Mouse (Mus musculus) lung, adult 18-20 months (tissue): Measurements from ENCODE around the gene Exoc2.

Source experiments
- DNase-seq, 2 experiments: peaks; one replicate each; pipeline ENCODE4 v3.0.0; 2022; ENCODE audit warnings: mixed read lengths in 2 of 2

The Exoc2 gene

DNA sequence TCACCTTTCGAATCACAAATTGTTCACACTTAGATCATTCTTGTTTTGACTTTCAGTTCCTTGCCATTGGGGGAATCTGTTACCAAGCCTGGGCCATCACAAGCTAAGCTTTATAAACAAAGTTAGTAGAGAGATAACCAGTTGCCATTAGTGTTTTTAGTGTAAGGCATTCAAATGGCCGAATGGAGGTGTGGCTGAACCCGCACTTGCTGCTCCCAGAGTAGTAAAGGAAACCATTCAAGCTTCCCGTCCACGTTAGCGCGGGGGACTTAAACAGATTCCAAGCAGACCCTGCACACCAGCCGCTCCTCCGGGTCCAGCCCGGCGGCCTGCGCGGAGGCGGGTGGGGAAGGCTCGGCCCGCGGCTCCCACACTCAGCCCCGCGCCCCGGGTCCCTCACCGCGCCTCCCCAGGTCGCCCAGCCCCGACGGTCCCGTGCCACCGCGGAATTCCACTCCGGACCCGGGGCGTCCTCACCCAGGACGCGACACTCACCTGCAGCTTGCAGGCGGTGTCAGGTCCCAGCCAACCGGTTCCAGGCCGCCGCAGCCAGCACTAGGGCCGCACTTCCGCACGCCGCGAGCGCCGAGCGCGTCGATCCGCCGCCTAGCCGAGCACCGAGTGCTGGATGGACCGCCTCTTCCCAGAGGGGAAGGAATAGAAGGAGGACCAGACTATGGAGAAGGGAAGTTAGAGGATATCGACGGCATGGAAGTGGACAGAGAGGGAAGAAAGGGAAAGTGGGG, at the start of gene Exoc2, which contains the start of gene Gm5447:
Exoc2 (minus strand) TSS at position 593 of the 746 bp plus-strand sequence.
Gm5447 (plus strand) TSS at position 704 of the 746 bp plus-strand sequence.
- peak; percentile 84 to 87 for DNase-seq

DNA sequence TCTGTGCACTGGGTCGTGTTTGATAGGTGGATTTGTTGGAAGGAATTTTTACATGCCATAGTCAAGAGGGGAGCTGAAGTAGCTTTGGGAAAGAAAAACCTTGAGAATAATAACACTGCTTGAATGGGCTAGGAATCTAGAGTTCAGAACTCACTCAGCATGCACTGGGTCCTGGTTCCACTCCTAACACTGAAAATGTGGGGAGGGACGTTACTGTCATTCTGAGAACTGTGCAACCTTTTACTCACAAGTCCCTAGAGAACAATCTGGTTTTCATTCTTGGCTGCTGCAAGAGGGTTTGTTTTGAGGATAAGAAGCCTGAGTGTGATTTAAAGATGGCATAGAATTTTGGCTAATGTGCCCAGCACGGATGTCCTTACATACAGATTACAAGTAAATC, 49.8 kb upstream of the Exoc2 start:
- no peak for DNase-seq

DNA sequence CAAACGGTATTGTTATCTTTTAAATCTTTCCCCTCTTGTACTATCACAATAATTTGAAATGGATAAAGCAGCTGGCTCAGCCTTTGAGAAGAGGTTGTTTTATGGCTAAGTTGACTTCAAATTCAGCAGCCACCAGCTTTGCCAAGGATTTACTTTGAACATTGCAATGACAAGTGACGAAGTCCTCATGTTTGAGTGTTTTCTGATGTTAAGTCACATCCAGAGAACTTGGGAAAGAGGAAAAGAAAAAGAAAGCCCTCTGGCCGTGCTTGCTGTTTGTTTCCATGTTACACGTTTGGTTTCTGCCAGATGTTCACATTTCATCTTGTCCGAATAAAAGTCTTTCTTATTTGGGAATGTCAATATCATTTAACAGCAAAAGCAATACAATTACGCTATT, 48.0 kb upstream of the Exoc2 start:
- DNase-seq = peak in 1 of 2 experiments; percentile 17

DNA sequence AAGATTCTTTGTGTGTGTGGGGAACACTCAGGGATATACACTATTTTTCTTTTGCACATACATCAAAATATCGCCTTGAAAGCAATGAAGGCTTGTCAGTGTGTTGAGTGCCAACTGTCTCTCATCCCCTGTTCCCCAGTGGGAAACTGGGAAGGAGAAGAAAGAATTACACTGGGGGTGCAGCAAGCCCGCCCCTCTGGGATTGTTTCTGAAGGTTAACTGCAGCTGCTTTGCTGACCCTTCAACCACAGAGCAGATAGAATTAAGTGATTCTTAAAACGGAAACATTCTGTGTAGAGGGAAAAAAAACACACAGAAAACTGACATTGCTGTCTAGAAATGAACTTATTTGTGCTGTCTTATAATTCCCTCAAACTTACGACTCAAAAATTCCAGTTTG, 47.6 kb upstream of the Exoc2 start:
- DNase-seq = peak in 1 of 2 experiments; percentile 17

DNA sequence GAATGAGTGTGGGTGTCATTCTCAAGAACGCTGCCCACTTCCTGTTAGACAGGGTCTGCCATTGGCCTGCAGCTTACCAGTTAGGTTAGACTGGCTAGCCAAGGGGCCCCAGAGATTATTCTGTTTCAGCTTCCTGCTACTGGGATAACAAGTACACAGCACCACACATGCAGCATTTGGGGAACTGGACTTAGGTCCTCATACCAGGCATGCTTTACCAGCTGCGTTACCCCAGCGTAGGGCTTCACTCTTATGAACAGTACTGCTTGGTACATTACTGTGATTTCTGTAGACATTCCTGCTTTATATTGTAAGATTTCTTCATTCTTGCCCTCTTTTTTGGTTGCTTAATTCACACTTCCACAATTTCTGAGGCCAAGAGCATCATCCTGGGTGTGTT, 43.7 kb upstream of the Exoc2 start:
- DNase-seq = no peak

DNA sequence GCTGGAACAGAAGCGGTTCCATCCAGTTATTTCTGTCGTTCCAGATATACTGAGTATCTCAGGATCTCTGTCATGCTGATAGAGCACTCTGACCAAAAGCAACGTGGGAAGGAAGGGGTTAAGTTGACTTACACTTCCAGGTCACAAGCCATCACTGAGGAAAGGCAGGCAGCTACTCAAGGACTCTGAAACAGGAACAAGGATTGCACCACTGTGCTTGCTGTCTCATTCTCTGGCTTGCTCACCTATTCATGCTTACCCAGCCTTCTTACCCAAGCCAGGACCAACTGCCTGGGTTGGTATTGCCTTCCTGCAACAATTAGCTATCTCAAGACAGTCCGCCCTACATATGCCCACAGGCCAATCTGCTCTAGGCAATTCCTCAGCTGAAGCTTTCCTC, 31.1 kb upstream of the Exoc2 start:
- DNase-seq = no peak

DNA sequence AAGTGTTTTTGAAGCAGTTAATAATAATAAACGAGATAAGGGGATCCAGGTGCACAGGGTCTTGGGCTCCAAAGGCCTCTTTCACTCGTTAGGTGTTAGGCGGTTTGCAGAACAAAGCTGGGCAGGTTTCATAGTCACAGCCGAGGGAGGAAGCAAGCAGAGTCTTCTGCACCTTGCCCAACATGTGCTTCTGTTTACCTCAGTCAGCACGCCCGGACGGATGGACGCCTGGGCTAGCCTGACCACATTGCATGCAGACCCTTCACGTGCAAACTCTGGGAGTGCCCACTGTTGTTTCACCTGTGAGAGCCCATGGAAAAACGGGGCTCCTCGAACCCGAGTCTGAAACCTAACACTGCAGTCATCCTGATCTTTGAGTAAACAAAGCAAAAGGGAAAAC, 30.6 kb upstream of the Exoc2 start:
- no peak for DNase-seq

DNA sequence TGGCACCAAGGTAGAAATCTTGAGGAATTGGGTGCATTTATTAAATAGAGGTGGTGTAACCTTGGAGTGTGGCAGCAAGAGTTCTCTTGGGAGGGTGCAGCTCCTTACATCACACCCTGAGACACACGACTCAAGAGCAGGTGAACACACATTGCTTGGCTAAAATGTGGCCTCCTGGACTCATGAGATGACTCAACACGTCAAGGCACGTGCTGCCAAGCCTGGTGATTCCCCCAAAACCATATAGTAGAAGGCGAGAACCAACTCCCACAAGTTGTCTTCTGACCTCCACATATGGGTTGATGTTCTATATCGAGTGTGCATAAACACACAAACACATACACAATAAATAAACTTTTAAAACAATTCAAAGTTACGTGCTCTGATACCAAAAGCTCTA, 25.9 kb upstream of the Exoc2 start:
- no peak for DNase-seq

DNA sequence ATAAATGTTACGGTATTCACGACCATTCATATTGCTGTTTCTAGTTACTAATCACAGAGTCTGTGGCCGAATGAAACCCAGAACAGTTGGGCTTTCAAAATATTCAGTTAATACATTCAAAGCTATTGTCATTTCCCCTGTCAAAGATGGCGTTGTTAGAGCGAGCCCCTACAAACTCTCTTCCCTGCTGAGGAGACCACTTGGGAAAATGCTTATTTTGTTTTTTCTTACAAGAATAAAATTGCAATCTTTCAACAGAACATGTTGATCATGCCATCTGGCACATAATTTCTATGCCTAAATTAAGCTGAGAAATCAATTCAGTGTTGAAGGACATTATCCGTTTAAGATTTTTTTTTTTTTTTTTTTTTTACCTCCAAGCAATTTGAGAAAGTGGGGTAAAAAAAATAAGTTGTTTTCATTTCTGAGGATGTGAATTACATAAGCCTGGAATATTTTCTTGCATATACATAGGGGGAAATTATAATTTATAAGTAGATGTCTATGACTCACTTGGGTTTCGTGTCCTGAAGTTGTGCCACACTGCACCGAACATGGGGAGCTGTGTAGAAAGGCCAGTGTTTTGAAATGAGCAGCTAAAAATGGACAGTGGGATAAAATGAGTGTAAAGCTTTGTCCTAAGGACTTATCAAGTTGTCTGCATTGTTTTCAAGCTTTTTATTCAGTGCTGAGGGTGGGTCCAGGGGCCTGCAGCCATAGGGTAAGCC, 23.8 kb upstream of the Exoc2 start:
- no peak for DNase-seq

DNA sequence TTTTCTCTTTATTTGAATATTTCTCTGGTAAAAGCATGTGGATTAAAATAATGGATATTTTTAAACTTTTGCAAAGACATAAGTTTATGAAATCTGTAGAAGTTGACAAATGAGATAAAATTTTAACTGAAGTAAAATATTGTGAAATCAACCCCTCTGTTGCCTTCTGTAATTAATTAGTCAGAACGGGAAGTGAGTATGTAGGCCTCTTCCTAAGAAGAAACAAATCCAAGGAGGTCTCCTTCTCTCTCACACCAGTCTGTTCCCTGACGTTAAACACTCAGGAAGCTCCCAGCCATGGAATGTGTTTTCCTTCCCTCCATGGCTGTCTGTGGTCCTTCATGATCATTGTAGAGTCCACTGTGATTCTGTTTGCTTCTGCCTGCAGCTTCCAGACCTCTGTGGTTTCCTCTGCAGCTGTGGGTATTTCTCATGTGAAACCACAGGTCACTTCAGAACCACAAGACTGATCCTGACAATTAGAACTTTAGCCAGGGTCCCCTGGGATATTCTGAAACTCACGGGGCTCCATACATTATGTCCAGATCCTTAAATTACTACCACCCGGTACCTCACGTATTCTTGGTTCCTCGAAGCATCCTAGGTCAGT, 20.5 kb upstream of the Exoc2 start:
- DNase-seq = no peak

DNA sequence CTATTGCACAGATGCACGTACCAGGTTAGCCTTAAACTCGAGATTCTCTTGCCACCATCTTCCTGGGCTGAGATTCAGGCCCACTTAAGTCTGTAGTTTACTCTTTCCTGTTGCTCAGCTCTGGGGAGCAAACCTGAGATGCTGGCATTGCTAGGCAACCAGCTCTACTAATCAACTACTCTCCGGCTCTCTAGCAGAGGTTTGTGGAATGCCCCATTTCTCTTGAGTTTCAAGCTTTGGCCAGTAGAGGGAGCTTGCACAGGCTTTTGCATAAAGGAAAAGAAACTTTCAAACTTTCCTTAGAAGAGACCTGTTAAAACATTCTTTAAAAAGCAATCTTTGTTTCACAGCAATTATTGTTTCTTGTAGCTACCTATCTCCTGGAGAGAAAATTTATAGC, 19.9 kb upstream of the Exoc2 start:
- peak; percentile 45 to 59 for DNase-seq

DNA sequence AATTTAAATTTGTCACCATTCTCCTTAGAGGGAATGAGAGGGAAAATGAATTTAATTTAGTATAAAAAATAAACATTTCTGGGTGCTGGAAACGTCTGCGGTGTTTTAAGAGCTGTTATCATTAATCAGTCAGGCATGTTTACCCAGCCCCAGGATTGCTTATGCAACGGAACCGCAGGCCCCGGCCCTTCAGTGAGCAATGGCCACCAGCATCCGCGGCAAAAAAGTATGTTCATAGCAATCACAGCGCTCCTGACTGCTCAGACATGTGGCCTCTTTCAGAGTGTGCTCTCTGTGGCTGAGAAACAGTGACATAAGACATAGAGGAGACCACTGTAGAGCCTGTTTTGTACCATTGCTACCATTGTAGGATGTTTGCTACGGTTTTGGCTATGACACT, 16.3 kb upstream of the Exoc2 start:
- peak; percentile 28 to 35 for DNase-seq

DNA sequence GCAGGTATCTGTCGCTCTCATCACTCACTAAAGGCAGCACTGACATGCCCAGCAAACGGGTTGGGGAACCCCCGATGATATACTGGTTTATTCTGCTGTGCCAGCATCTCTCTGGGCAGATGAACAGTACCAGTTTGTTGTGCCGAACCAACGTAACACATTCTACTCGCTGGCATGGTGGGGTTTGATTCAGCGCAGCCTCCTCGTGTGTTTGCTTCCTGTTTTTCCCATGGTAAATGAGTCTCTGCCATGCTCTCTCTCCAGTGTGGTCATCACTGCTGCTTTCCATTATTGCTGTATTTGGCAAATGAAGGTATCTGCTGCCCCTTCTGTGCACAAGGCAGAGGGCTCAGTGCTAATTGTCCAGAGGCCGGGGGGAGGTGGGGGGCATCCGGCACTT, 15.8 kb upstream of the Exoc2 start:
- DNase-seq = no peak

DNA sequence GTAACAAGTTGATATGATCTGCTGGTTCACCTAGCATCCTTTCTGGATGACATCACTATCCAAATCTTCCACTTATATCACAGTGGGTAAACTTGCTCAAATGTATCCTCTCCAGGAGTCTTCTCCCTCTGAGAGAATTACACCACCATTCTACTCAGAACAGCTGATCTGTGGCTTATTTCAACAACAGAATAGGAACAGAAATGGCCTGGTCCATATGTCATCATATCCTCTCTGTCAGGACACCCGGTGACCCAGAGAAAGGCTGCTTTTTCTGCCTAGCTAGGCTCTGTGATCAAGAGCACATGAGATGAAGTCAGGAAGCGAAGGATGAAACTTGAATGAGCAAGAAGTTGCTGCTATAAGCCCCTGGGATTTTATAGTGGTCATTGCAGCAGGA, 13.8 kb upstream of the Exoc2 start:
- no peak for DNase-seq

DNA sequence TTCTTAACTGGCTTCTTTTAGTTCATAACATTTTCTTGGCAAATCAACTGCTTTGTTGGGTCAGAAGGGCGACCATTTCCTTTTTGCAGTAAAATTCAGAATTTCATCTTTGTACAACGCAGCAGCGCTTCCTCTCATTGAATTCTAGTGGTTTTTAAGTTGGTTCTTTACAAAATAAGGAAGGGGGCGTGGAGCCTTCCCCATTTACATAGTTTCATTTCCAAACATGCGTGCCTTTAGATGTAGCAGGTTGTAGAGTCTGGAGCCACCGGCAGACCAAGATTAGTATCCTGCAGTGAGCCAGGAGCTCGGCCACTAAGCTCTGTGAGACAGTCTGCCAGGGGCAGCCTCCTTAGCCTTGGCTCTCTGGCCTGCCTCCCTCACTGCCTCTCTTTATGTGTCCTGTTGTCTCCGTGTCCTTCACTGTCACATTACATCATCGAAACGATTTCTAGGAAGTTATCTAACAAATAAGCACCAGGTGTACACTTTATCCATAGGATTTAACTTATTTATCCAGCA, 13.1 kb upstream of the Exoc2 start:
- DNase-seq = peak in 1 of 2 experiments; percentile 12

DNA sequence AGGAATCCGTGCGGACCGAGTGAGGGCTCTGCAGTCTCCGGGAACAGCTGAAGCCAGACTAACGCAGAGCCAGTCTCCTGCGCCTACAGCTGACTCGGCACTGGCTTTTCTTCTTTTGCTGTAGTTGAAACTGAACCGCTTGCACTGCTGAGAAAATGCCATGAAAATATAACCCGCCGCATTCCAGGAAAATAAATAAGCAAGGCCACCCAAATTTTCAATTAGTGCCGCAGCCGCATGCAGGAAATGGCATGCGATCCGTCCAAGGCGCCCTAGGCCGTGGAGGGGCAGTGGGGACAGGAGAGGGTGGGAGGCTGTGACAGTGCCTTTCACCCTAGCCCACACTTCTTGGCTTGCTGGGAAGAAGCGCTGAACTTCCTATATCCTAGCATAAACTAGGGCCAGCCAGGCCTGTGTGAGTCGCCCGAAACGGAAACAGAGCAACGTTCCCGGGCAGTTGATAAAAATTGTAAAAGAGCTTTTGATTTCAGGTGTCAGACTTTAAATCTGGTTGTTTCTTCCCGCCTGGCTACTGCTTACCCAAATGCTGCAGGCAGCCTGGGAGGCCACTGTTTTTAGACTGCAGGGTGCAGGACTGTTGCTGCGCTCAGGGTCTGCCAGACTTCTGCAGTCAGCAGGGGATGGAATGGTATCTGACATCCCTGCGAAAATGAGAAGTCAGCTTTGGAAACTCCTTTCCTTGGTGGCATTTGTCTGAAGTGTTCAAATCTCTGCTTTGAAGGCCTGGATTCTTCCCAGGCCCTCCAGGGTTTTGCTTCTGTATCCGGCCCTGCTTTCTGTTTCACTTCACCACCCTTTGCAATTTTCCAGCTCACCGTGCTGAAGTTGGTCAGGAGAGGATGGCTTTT, 11.9 kb upstream of the Exoc2 start:
- DNase-seq = peak; percentile 34 to 41

DNA sequence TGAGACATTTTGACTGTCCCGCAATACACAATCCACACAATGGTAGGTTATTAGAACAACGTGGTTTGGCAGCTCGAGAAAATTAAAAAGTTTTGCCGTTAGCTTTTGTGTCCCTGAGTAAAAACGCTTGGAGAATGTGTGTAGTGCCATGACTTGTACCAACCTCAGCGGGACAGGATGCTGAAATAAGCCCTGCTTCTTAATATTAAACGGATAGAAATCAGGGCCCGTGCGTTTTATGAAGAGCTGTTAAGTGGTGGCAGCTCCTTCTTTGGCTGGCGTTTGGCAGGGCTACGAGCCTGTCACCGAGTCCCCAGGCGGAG, 11.3 kb upstream of the Exoc2 start:
- DNase-seq = peak in 1 of 2 experiments; percentile 31

DNA sequence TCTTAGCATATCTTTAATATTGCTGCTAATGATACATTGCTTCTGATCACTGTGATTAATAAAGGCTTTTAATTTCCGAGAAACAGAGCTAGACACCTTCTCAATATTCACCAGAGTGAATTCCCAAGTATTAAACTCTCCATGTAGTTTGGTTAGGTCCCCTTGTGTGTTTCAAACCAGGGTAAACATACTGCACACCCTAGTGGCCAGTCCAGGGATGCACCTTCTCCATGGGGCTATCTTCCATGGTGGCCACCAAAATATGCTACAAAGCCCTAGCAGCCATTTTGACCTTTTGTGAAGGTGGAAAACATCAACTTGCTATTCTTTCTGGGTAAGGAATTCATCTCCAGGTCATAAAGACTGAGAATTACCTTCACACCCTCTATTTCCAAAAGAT, 7.8 kb upstream of the Exoc2 start:
- DNase-seq = peak; percentile 53 to 67

DNA sequence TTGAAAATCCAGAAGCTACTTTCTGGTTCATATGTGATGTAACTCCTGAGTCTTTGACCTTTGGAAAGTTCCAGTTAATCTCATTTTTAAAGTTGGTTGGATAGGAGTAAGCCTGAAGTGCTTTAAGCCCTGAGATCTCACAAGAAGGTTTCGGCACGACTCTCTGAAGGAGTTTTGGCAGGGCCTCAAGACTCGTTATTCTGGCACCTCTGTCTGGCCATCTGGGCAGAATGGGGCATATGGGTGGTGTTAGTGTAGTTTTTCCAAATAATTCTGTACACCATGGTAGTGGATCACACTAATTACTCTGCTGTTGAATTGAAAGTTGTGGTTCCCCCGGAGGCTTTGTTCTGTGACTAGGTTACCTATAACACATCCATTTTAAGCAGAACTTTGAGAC, 4.3 kb upstream of the Exoc2 start:
- peak in 1 of 2 experiments; percentile 25 for DNase-seq

DNA sequence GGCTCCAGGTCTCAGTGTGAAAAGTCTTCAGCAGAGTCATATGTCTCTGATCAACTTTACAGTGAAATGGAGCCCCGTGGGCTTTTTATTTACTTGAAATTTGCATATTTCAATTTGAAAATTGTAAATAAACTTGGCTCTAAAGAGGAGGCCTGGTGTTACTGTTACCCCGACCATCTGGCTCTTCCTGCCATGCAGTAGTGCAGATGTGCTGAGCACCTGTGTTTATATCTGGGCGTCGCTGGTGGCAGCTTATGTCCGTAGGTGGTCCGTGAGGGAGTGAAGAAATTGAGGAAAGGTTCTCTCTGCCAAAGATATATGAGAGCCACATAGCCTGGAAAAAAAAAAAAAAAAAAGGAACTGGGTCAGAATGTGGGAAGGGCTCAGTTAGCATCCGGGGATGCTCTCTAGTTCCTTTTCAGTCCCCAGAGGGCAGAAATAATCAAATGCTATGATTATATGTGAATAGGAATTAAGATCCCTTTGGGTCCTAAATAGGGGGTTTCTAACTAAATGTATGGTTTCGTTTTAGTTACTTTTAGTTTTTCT, 2.7 kb upstream of the Exoc2 start:
- DNase-seq = no peak

DNA sequence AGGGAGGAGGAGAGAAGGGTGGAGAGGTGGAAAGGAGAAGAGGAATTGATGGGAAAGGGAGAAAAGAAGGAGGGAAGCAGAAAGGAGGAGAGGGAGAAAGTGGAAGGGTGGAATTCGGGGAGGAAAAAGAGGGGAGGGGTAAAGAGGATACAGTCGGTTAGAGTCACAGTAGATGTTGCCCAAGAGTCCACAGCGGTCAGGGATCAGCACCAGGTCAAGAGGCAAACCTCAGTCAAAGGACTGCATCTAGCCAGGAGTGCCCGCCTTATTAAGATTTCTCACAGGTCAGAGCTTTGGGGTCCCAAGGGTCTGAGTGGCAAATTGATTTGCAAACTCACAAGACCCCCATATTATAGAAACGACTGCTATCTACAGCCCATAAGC, 346 bp upstream of the Exoc2 start:
- DNase-seq = peak in 1 of 2 experiments; percentile 30

DNA sequence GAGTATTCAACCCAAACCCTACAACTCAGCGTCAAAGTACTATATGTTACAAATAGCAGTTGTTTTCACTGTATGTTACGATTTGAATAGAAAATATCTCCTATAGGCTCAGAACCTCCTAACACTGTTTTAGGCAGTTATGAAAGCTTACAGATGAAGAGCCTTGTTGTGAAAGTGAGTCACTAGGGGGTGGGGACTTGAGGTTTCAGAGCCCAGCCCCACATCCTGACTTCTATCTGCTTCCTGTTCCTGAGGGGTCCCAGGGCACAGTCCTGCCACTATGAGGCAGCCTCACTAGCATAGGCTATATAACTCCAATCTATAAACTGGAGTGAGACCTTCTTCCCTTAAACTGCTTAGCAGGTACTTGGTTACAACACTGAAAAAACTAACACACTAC, 1.8 kb downstream of the Exoc2 start:
- DNase-seq = peak in 1 of 2 experiments; percentile 32
